Mouse (Mus musculus): Measurements from ENCODE around the gene Galnt18. TPM values are rescaled to one million over a fixed set of nuclear protein-coding genes. Genes with fewer than 3 reads are reported as not detected.

The Galnt18 gene
- polyA plus RNA-seq, 1 experiment from 2014 or later, result 8.1 TPM

- Histone ChIP-seq H3K27ac (ENCODE audit: low read depth, low read length) (no peak overlapping the region), H3K4me1 (ENCODE audit: control insufficient read depth, insufficient read depth, low read length) (no peaks in the 10 kb centered on the region), H3K4me3 (ENCODE audit: low read depth, low read length) (no peak overlapping the region), H3K9ac (ENCODE audit: low read length) (no peak overlapping the region), H3K9me3 (ENCODE audit: control insufficient read depth, low read length) (no peaks in the 10 kb centered on the region), H3K4me2 (ENCODE audit: low read depth) (no peak overlapping the region), H3K27me3 (ENCODE audit: control insufficient read depth, insufficient read depth, low read length) (no peaks in the 10 kb centered on the region), H3K36me3 (ENCODE audit: control insufficient read depth, insufficient read depth, low read length) (no peaks in the 10 kb centered on the region)
- 44% methylated on average over 1 of the region's 1 CpGs for WGBS
- no peak for ATAC-seq (ENCODE audit: insufficient read depth, low FRiP score, low TSS enrichment)
- no peak for DNase-seq (ENCODE audit: low spot score)
Measured at GRCm38 (mm10) chr7:111452000-111452399, 327.8 kb downstream of the Galnt18 start.

- H3K4me2 ChIP-seq (ENCODE audit: low read depth), result no peak overlapping the region
- H3K9me3 ChIP-seq (ENCODE audit: control insufficient read depth, low read length), result no peaks in the 10 kb centered on the region
- no peaks in the 10 kb centered on the region for H3K27me3 ChIP-seq (ENCODE audit: control insufficient read depth, insufficient read depth, low read length)
- no peak for DNase-seq (ENCODE audit: low spot score)
- no peak for ATAC-seq (ENCODE audit: insufficient read depth, low FRiP score, low TSS enrichment)
- no peak overlapping the region for H3K4me3 ChIP-seq (ENCODE audit: low read depth, low read length)
- H3K9ac ChIP-seq (ENCODE audit: low read length), result no peak overlapping the region
- H3K4me1 ChIP-seq (ENCODE audit: control insufficient read depth, insufficient read depth, low read length), result no peaks in the 10 kb centered on the region
- H3K36me3 ChIP-seq (ENCODE audit: control insufficient read depth, insufficient read depth, low read length), result no peaks in the 10 kb centered on the region
- WGBS, result 73% methylated on average over 6 of the region's 6 CpGs
- no peak overlapping the region for H3K27ac ChIP-seq (ENCODE audit: low read depth, low read length)
Measured at GRCm38 (mm10) chr7:111450286-111451095, 329.3 kb downstream of the Galnt18 start.

GRCm38 (mm10) chr7:111433173-111433572, 346.6 kb downstream of the Galnt18 start:
- DNase-seq (ENCODE audit: low spot score), result no peak
- WGBS, result 57% methylated on average over 2 of the region's 2 CpGs

GRCm38 (mm10) chr7:111427392-111427791, 352.4 kb downstream of the Galnt18 start:
- ATAC-seq (ENCODE audit: insufficient read depth, low FRiP score, low TSS enrichment) (no peak), DNase-seq (ENCODE audit: low spot score) (no peak)
- H3K4me2 ChIP-seq (ENCODE audit: low read depth), result no peak overlapping the region
- no peak overlapping the region for H3K9ac ChIP-seq (ENCODE audit: low read length)
- no peaks in the 10 kb centered on the region for H3K4me1 ChIP-seq (ENCODE audit: control insufficient read depth, insufficient read depth, low read length)
- no peaks in the 10 kb centered on the region for H3K27me3 ChIP-seq (ENCODE audit: control insufficient read depth, insufficient read depth, low read length)
- H3K36me3 ChIP-seq (ENCODE audit: control insufficient read depth, insufficient read depth, low read length), result no peaks in the 10 kb centered on the region
- no peaks in the 10 kb centered on the region for H3K9me3 ChIP-seq (ENCODE audit: control insufficient read depth, low read length)
- WGBS, result 93% methylated on average over 1 of the region's 1 CpGs
- H3K27ac ChIP-seq (ENCODE audit: low read depth, low read length), result no peak overlapping the region
- H3K4me3 ChIP-seq (ENCODE audit: low read depth, low read length), result no peak overlapping the region

More at GRCm38 (mm10) chr7:111433173-111433572, 346.6 kb downstream of the Galnt18 start:
- no peaks in the 10 kb centered on the region for H3K27me3 ChIP-seq (ENCODE audit: control insufficient read depth, insufficient read depth, low read length)
- H3K9ac ChIP-seq (ENCODE audit: low read length), result no peak overlapping the region
- H3K27ac ChIP-seq (ENCODE audit: low read depth, low read length), result no peak overlapping the region
- no peaks in the 10 kb centered on the region for H3K9me3 ChIP-seq (ENCODE audit: control insufficient read depth, low read length)
- H3K4me2 ChIP-seq (ENCODE audit: low read depth), result no peak overlapping the region
- H3K4me1 ChIP-seq (ENCODE audit: control insufficient read depth, insufficient read depth, low read length), result no peaks in the 10 kb centered on the region
- ATAC-seq (ENCODE audit: insufficient read depth, low FRiP score, low TSS enrichment), result no peak
- no peak overlapping the region for H3K4me3 ChIP-seq (ENCODE audit: low read depth, low read length)
- no peaks in the 10 kb centered on the region for H3K36me3 ChIP-seq (ENCODE audit: control insufficient read depth, insufficient read depth, low read length)

Small RNA genes lying within 50 kb of the gene (microRNA-seq; reads per million reads assigned to microRNA genes)
- gene Gm25787, result not detected

Other genes with a start within 250 kb of the Galnt18 start
- 113 and 119 TPM in 2 replicates for gene Usp47, start 243.5 kb upstream of the Galnt18 start, polyA plus RNA-seq (2014; fragmentation: Nextera tagmentation; extraction: Ambion mirVana)